Mouse (Mus musculus): ENCODE results near the gene Col2a1.

- TF ChIP-seq POLR2A (IDR thresholded peaks at IDR 0.05; ENCODE audit: low read depth, low read length) (no peak), CTCF (conservative IDR thresholded peaks at IDR 0.05; ENCODE audit: insufficient read depth, insufficient read length, low read depth, low read length) (no peak)
Measured at GRCm38 (mm10) chr15:98002991-98003821, 1.3 kb downstream of the Col2a1 start.

Data from kidney, adult 2 months (tissue).